Mouse (Mus musculus) thymus, postnatal 14 days (tissue): ENCODE measurements around the gene Mst1.

Experiments used
- DNase-seq: peaks from one replicate; pipeline ENCODE4 v3.0.0; 2021

The Mst1 gene

GRCm38 (mm10) chr9:108133478-108133877 is 53.2 kb downstream of the Mst1 start:
- no peak for DNase-seq
